Mouse (Mus musculus): ENCODE measurements around the gene Hspa1l. TPM values are rescaled to one million over a fixed set of nuclear protein-coding genes. Genes with fewer than 3 reads are reported as not detected.

Gene Hspa1l
- polyA plus RNA-seq, 1 experiment = 0.49 TPM

GRCm38 (mm10) chr17:35007387-35007991 lies 35.0 kb downstream of the Hspa1l start:
- Histone ChIP-seq H3K27ac (ENCODE audit: insufficient read depth, low read length) (no peak overlapping the region), H3K4me3 (replicated peaks; ENCODE audit: insufficient read depth, low read depth, low read length) (no peak overlapping the region), H3K4me1 (ENCODE audit: control insufficient read depth, insufficient read depth, low read length) (peaks cover 25% of the 10 kb centered on the region), H3K27me3 (ENCODE audit: control insufficient read depth, insufficient read depth, low read length) (no peaks in the 10 kb centered on the region)
- 95% methylated on average over 7 of the region's 7 CpGs for WGBS
- no peak for TF ChIP-seq POLR2A (IDR thresholded peaks at IDR 0.05; ENCODE audit: borderline replicate concordance, insufficient read depth, low read length)
- TF ChIP-seq CTCF (IDR thresholded peaks at IDR 0.05; ENCODE audit: borderline replicate concordance, insufficient read depth, low read depth, low read length) = no peak
- no peak for DNase-seq

- peak overlapping the region; percentile 81 for H3K27ac ChIP-seq (ENCODE audit: insufficient read depth, low read length)
- H3K27me3 ChIP-seq (ENCODE audit: control insufficient read depth, insufficient read depth, low read length) = no peaks in the 10 kb centered on the region
- H3K4me3 ChIP-seq (replicated peaks; ENCODE audit: insufficient read depth, low read depth, low read length) = no peak overlapping the region
- TF ChIP-seq CTCF (IDR thresholded peaks at IDR 0.05; ENCODE audit: borderline replicate concordance, insufficient read depth, low read depth, low read length) = no peak
- TF ChIP-seq POLR2A (IDR thresholded peaks at IDR 0.05; ENCODE audit: borderline replicate concordance, insufficient read depth, low read length) = peak; percentile 46; the same call in 1 of the 2 replicates
- 11% methylated on average over 7 of the region's 7 CpGs for WGBS
- DNase-seq = peak; percentile 82 to 92
- peaks cover 20% of the 10 kb centered on the region for H3K4me1 ChIP-seq (ENCODE audit: control insufficient read depth, insufficient read depth, low read length)
These were observed 37.1 kb downstream of the Hspa1l start for GRCm38 (mm10) chr17:35009586-35009985.

GRCm38 (mm10) chr17:35011440-35011839 lies 38.9 kb downstream of the Hspa1l start:
- H3K27me3 ChIP-seq (ENCODE audit: control insufficient read depth, insufficient read depth, low read length) = no peaks in the 10 kb centered on the region
- H3K4me1 ChIP-seq (ENCODE audit: control insufficient read depth, insufficient read depth, low read length) = peaks cover 33% of the 10 kb centered on the region
- TF ChIP-seq POLR2A (IDR thresholded peaks at IDR 0.05; ENCODE audit: borderline replicate concordance, insufficient read depth, low read length) (no peak), CTCF (IDR thresholded peaks at IDR 0.05; ENCODE audit: borderline replicate concordance, insufficient read depth, low read depth, low read length) (no peak)
- whole genome bisulfite sequencing = 65% methylated on average over 8 of the region's 8 CpGs
- peak overlapping the region; percentile 54; the same call in 1 of the 2 replicates for H3K27ac ChIP-seq (ENCODE audit: insufficient read depth, low read length)
- H3K4me3 ChIP-seq (replicated peaks; ENCODE audit: insufficient read depth, low read depth, low read length) = no peak overlapping the region
- DNase-seq = no peak

GRCm38 (mm10) chr17:35012430-35012829 lies 39.9 kb downstream of the Hspa1l start:
- TF ChIP-seq POLR2A (IDR thresholded peaks at IDR 0.05; ENCODE audit: borderline replicate concordance, insufficient read depth, low read length) (no peak), CTCF (IDR thresholded peaks at IDR 0.05; ENCODE audit: borderline replicate concordance, insufficient read depth, low read depth, low read length) (no peak)
- Histone ChIP-seq H3K4me1 (ENCODE audit: control insufficient read depth, insufficient read depth, low read length) (peaks cover 41% of the 10 kb centered on the region), H3K27me3 (ENCODE audit: control insufficient read depth, insufficient read depth, low read length) (no peaks in the 10 kb centered on the region), H3K4me3 (replicated peaks; ENCODE audit: insufficient read depth, low read depth, low read length) (no peak overlapping the region), H3K27ac (ENCODE audit: insufficient read depth, low read length) (no peak overlapping the region)
- no peak for DNase-seq
- WGBS = 85% methylated on average over 13 of the region's 13 CpGs

- no peak overlapping the region for H3K4me3 ChIP-seq (replicated peaks; ENCODE audit: insufficient read depth, low read depth, low read length)
- H3K27me3 ChIP-seq (ENCODE audit: control insufficient read depth, insufficient read depth, low read length) = no peaks in the 10 kb centered on the region
- H3K27ac ChIP-seq (ENCODE audit: insufficient read depth, low read length) = no peak overlapping the region
- H3K4me1 ChIP-seq (ENCODE audit: control insufficient read depth, insufficient read depth, low read length) = peaks cover 45% of the 10 kb centered on the region
- TF ChIP-seq POLR2A (IDR thresholded peaks at IDR 0.05; ENCODE audit: borderline replicate concordance, insufficient read depth, low read length) = no peak
- TF ChIP-seq CTCF (IDR thresholded peaks at IDR 0.05; ENCODE audit: borderline replicate concordance, insufficient read depth, low read depth, low read length) = no peak
- 74% methylated on average over 6 of the region's 6 CpGs for WGBS
- no peak for DNase-seq
These were observed 40.7 kb downstream of the Hspa1l start for GRCm38 (mm10) chr17:35013221-35013620.

- WGBS = 83% methylated on average over 16 of the region's 16 CpGs
- no peak for DNase-seq
- Histone ChIP-seq H3K27ac (ENCODE audit: insufficient read depth, low read length) (peak overlapping the region; percentile 91; the same call in 1 of the 2 replicates), H3K27me3 (ENCODE audit: control insufficient read depth, insufficient read depth, low read length) (no peaks in the 10 kb centered on the region), H3K4me3 (replicated peaks; ENCODE audit: insufficient read depth, low read depth, low read length) (no peak overlapping the region), H3K4me1 (ENCODE audit: control insufficient read depth, insufficient read depth, low read length) (peaks cover 47% of the 10 kb centered on the region)
- TF ChIP-seq POLR2A (IDR thresholded peaks at IDR 0.05; ENCODE audit: borderline replicate concordance, insufficient read depth, low read length) = no peak
- TF ChIP-seq CTCF (IDR thresholded peaks at IDR 0.05; ENCODE audit: borderline replicate concordance, insufficient read depth, low read depth, low read length) = no peak
These were observed 42.8 kb downstream of the Hspa1l start for GRCm38 (mm10) chr17:35015296-35015695.

- peaks cover 39% of the 10 kb centered on the region for H3K4me1 ChIP-seq (ENCODE audit: control insufficient read depth, insufficient read depth, low read length)
- DNase-seq = peak; percentile 86 to 88
- H3K27ac ChIP-seq (ENCODE audit: insufficient read depth, low read length) = peak within 1 kb of the TSS; percentile 91
- peak within 1 kb of the TSS; percentile 48 for H3K4me3 ChIP-seq (replicated peaks; ENCODE audit: insufficient read depth, low read depth, low read length)
- TF ChIP-seq CTCF (IDR thresholded peaks at IDR 0.05; ENCODE audit: borderline replicate concordance, insufficient read depth, low read depth, low read length) (no peak), POLR2A (IDR thresholded peaks at IDR 0.05; ENCODE audit: borderline replicate concordance, insufficient read depth, low read length) (peak; percentile 44; the same call in 1 of the 2 replicates)
- H3K27me3 ChIP-seq (ENCODE audit: control insufficient read depth, insufficient read depth, low read length) = no peaks in the 10 kb centered on the region
- 6% methylated on average over 12 of the region's 12 CpGs for WGBS
These were observed 43.9 kb downstream of the Hspa1l start, which contains the start of gene Vwa7 for GRCm38 (mm10) chr17:35016376-35016775. Vwa7 (plus strand) TSS chr17:35016579.
